In genomic region chr12:106464701-106465100, GRCm38 (mm10) we compare ENCODE assay signal across 26 mouse cellular contexts.
"Had no signal": no experiment of that assay in that cellular context is flagged by ENCODE, and none has a peak within 500 bp of the region (broad histone marks: within the 10 kb centered on the region; RNA-seq: fewer than 3 reads in every experiment).

No protein-coding gene starts in this region.

- H3K27ac ChIP-seq: heart, adult 2 months; heart, embryonic 13.5 days; heart, embryonic 15.5 days; hindbrain, embryonic 12.5 days; hindbrain, embryonic 14.5 days; hindbrain, postnatal 0 days; kidney, embryonic 15.5 days; kidney, postnatal 0 days; limb, embryonic 13.5 days; limb, embryonic 15.5 days; liver, embryonic 12.5 days; liver, embryonic 14.5 days had no signal

- H3K27me3 ChIP-seq: hindbrain, embryonic 12.5 days; liver, embryonic 12.5 days had no signal

- H3K4me2 ChIP-seq: heart, embryonic 11.5 days; heart, embryonic 13.5 days; heart, embryonic 15.5 days; hindbrain, embryonic 12.5 days; hindbrain, embryonic 14.5 days; kidney, embryonic 15.5 days; limb, embryonic 13.5 days; limb, embryonic 15.5 days; liver, embryonic 12.5 days had no signal

- H3K9ac ChIP-seq: heart, embryonic 15.5 days; hindbrain, embryonic 12.5 days; hindbrain, embryonic 14.5 days; kidney, embryonic 15.5 days; limb, embryonic 13.5 days; limb, embryonic 15.5 days; liver, embryonic 12.5 days; liver, embryonic 14.5 days had no signal

- H3K9me3 ChIP-seq: heart, embryonic 15.5 days; hindbrain, embryonic 12.5 days; kidney, embryonic 15.5 days; limb, embryonic 13.5 days; limb, embryonic 15.5 days; liver, embryonic 12.5 days had no signal

- H3K4me3 ChIP-seq: heart, adult 2 months; heart, embryonic 13.5 days; heart, embryonic 15.5 days; hindbrain, embryonic 12.5 days; kidney, embryonic 15.5 days; limb, embryonic 13.5 days; limb, embryonic 15.5 days; liver, embryonic 12.5 days had no signal

- H3K4me1 ChIP-seq: heart, embryonic 13.5 days; heart, embryonic 15.5 days; kidney, embryonic 15.5 days; limb, embryonic 13.5 days; limb, embryonic 15.5 days; liver, embryonic 12.5 days had no signal

- H3K36me3 ChIP-seq: heart, embryonic 13.5 days; heart, embryonic 15.5 days; hindbrain, embryonic 12.5 days; kidney, embryonic 15.5 days; limb, embryonic 13.5 days; limb, embryonic 15.5 days; liver, embryonic 12.5 days had no signal

- ATAC-seq: hindbrain, postnatal 0 days; intestine, embryonic 16.5 days; liver, embryonic 12.5 days had no signal

- DNase-seq: gastrocnemius, postnatal 14 days; gastrocnemius, postnatal 36 days; heart, adult 2 months; heart, postnatal 14 days; heart, postnatal 36 days; kidney, adult 11 months; kidney, adult 2 months; kidney, adult 9 months; kidney, postnatal 14 days; kidney, postnatal 36 days; layer of hippocampus, adult 9-11 months; layer of hippocampus, postnatal 36 days; left cerebral cortex, postnatal 4 days had no signal
